Mouse (Mus musculus) gastrocnemius, postnatal 36 days (tissue): ENCODE measurements around the gene Mrpl48. TPM values are rescaled to one million over a fixed set of nuclear protein-coding genes. Genes with fewer than 3 reads are reported as not detected.

Experiments
- DNase-seq, 2 experiments: peaks; one replicate each; pipeline ENCODE4 v3.0.0; 2022
- intact Hi-C: fragments of 180-260 bp; cut with DNase I; formaldehyde crosslinking; loops from one replicate; pipeline ENCODE4 v1.15.1; 2025
- total RNA-seq, 2 experiments: library from RNA; stranded (reverse); gene quantifications; 2 replicates each; pipeline ENCODE4 v1.2.3; 2021

Mrpl48 gene
- total RNA-seq, 2 experiments from 2014 or later, result 54.6 to 60.6 TPM

GRCm38 (mm10) chr7:100539516-100539915 lies 68.6 kb downstream of the Mrpl48 start:
- DNase-seq, result no peak
- intact Hi-C loops, result loop anchor here (5.0 kb wide), 1 partner anchor 43 kb away; no protein-coding TSS in a partner anchor

DNA sequence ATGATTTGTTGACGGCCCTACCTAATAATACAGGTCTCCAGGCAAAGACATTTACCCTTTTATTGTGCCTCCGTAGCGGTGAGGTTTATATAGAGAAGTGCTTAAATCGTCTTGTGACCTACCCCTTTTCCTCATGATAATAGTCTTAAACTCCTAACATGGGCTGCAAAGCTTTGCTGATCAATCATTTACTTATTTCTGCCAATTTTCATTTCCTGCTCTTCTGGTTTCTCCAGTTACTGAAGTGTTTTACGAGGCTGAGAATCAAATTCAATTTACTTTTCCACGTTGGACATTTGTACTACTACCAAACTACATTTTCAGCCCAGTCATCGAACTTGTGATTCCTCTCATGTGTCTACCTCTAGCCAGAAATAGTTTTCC lies 70.6 kb downstream of the Mrpl48 start:
- DNase-seq, result no peak
- intact Hi-C loops, result loop anchor here (5.0 kb wide), 1 partner anchor 45 kb away; no protein-coding TSS in a partner anchor

GRCm38 (mm10) chr7:100536804-100537518 lies 71.1 kb downstream of the Mrpl48 start, which contains the start of gene Coa4:
Gene Coa4 (plus strand): TSS chr7:100537071.
- DNase-seq, result peak; percentile 76 to 77
- intact Hi-C loops, result loop anchor here (5.0 kb wide), 1 partner anchor 45 kb away; no protein-coding TSS in a partner anchor

DNA sequence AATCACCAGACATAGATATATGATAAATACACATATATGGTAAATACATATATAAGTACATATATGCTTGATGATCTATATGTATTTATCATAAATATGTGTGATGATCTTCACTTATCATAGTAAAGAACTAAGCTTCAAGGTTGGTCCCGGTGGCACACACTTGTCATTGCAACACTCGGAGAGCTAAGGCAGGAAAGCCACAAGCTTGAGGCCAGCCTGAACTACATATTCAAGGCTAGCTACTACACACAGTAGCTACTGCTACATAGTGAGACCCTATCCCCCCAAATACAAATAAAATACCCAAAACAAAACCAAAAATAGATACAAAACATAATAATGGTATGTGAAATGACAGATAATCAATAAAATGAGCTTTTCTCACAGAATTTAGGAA lies 72.3 kb downstream of the Mrpl48 start:
- no peak for DNase-seq
- intact Hi-C loops, result loop anchor here (5.0 kb wide), 1 partner anchor 46 kb away; no protein-coding TSS in a partner anchor

DNA sequence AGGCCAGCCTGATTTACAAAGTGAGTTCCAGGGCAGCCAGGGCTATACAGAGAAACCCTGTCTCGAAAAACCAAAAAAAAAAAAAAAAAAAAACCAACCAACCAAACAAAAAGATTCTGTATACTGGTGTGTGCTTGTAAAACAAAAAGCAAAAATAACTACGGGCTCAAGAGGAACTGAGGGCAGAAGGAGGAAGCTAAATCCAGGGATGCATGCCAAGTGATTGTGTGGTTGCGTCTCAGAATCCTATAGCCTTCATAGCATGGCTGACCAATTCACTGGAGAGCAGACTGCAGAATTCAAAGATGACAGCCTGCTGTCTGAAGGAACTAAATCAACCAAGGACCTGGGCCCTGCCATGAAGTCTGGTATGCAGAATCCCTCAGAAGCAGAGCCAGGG lies 73.9 kb downstream of the Mrpl48 start:
- intact Hi-C loops, result no loop called here
- no peak for DNase-seq

GRCm38 (mm10) chr7:100533503-100533902 lies 74.6 kb downstream of the Mrpl48 start:
- DNase-seq, result no peak
- intact Hi-C loops, result no loop called here

DNA sequence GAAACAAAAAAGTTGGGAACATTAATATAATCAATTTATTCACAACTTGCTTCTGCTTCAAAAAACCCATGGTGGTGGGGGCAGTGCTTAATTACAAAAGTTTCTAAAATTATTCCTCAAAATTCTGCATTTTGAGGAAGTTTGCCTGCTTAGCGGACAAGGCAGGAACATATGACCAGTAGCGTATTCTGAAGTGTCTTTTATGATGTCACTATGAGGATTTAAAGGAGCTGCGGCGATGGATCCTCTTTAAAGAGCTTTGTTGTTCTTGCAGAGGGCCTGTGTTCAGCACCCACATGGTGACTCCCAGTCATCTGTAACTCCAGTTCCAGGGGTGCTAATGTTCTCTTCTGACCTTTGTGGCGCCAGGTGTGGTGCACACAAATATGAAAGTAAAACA lies 77.3 kb downstream of the Mrpl48 start:
- no peak for DNase-seq
- intact Hi-C loops, result no loop called here

DNA sequence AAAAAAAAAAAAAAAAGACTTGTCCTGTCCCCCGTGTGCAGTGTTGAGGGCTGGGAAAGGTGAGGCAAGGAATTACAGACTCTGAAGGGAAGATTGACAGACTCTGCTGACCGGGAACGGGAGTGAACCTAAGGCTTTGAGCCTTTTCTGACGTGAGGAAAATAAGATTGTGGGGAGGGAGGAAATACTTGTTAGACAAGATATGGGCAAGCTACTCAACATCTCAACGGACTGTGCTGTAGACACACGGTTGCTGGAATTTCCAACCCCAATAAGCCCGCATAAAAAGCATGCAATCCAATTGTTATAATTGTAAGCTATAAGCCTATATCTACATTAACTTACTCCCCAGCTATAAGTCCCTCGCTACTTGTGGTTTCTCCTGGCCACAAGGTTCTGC lies 83.4 kb downstream of the Mrpl48 start:
- DNase-seq, result no peak
- intact Hi-C loops, result no loop called here

DNA sequence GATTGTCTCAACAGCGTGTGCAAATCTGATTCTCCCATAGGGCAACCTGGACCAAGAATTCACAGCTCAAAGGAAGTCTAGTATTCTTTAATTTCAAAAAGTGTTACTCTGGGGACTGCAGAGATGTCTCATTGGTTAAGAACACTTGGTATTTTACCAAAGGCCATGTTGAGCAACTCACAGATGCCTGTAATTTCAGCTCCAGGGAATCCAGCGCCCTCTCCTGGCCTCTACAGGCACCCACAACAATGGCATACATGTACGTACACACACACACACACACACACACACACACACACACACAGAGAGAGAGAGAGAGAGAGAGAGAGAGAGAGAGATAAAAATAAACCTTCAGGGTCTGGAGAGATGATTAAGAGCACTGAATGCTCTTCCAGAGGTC lies 85.9 kb downstream of the Mrpl48 start:
- no peak for DNase-seq
- intact Hi-C loops, result no loop called here

DNA sequence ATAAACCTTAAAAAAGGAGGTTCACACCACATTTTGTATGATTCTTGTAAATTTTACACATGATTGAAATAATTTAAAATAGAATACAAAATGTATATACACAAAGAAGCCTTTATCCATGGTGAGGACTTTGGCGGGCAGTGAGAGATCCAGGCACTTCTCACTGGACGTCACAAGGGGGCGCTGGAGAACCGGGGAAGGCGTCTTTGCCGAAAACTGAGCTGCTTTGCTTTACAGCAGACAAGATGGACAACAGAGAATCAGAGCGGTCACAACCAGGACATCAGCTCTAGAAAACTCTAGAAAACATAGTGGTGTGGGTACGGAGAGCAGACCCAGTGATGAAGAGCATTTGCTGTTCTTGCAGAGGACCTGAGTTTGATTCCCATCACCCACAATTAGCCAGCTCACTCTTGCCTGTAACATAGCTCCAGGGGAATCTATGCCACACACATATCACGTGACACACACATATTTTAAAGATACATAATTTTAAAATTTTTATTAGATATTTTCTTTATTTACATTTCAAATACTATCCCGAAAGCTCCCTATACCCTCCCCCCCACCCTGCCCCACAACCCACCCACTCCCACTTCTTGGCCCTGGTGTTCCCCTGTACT lies 87.3 kb downstream of the Mrpl48 start:
- peak; percentile 74 to 77 for DNase-seq
- intact Hi-C loops, result loop anchor here (2.0 kb wide), 1 partner anchor 116 kb away; no protein-coding TSS in a partner anchor

GRCm38 (mm10) chr7:100520204-100520603 lies 87.9 kb downstream of the Mrpl48 start:
- intact Hi-C loops, result loop anchor here (2.0 kb wide), 1 partner anchor 117 kb away; no protein-coding TSS in a partner anchor
- no peak for DNase-seq

DNA sequence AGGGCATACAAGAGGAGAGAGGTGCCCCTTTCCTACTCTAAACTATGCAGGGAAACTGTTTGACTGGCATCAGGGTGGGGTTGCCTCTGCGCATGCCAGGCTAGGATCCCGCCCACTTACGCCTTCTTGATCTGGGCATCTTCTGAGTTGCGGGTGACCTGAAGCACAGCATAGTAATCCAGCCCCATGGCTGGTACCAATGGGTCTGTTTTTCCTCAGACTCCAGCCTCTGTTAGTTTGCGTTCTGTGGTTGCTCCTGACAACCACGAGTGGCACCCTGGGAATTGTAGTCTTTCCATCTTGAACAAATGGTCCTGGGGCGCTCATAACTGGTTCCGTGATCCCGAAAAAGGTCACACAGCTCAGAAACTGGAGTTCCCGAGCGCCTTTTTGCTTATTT lies 93.5 kb downstream of the Mrpl48 start, which contains the start of gene Dnajb13:
Gene Dnajb13, minus strand, starts transcription at position 388 of the 400 bp plus-strand sequence.
- DNase-seq, result no peak
- intact Hi-C loops, result no loop called here

DNA sequence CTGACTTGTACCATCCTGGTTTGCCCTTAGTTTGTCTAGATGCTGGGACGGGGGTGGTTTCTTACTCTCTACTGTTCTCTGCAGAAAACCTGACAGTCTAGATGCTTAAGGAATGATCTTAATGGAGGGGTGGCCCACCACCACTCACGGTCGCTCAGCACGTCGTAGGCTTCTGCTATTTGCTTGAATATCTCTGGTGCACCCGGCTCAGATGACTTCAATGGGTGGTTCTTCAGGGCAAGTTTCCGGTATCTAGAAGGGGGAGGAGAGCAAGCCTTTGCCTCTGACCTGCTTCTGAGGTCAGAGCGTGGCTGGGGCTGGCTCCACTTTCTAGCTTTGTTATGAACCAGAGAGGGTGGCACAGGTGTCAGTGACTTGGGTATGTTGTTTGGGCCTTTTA lies 96.5 kb downstream of the Mrpl48 start:
- DNase-seq, result no peak
- intact Hi-C loops, result no loop called here

DNA sequence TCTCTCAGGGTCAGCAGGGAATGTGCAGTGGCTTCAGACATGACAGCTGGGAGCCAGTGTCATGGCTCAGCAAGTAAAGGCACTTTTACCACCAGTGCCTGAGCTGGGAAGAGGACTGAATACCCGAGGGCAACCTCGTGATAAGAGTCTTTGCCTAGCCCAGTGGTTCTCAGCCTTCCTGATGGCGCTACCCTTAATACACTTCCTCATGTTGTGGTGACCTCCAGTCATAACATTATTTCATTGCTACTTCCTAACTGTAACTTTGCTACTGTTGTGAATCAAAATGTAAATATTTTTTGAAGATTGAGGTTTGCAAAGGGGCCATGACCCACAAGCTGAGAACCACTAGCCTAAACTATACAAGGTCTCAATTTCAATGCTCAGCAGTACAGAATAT lies 99.4 kb downstream of the Mrpl48 start:
- no peak for DNase-seq
- intact Hi-C loops, result no loop called here

DNA sequence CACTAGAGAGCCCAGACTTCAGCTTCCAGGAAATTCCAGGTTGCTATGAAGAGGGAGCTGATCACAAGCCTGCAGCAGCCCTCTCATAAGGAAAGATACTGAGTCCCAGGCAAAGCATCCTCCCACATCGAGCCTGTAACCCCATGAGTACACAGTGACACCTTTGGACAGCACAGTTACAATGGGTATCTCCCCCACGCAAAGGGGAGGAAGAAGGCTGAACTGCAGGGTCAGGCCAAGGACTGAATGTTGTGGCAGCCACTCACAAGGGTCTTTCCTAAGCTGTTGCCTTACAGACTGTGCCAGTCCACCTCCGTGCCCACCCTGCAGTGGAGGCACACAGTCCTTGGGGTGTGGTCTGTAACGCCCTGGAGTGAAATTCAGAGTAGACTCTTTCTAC lies 101.6 kb downstream of the Mrpl48 start:
- intact Hi-C loops, result no loop called here
- DNase-seq, result no peak

DNA sequence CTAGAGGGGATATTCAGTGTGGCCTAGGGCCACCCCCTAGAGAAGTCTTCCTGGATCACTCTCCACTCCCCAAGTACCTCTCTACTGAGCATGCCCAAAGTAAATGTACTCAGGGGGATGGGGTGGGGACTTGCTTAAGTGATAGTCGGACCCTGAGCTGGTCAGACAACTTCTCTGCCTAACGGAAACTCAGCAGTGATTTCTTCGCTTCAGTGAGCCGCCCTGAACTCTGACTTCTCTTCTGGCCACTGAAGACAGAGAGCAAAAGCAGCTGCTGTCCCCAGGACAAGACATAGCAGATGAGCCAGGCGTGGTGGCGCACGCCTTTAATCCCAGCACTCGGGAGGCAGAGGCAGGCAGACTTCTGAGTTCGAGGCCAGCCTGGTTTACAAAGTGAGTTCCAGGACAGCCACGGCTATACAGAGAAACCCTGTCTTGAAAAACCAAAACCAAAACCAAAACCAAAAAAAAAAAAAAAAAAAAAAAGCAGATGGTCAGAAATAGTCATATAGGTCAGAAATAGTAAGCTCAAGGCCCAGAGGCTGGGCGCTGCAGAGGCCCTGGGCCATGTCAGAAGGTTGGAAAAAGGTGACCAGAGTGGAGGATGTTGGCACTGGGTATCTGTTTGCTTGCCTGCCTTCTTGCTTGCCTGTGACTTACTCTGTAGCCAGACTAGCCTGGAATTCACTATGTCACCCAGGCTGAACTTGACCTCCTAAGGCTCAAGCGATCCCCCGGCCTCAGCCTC lies 103.2 kb downstream of the Mrpl48 start:
- intact Hi-C loops, result no loop called here
- DNase-seq, result no peak

DNA sequence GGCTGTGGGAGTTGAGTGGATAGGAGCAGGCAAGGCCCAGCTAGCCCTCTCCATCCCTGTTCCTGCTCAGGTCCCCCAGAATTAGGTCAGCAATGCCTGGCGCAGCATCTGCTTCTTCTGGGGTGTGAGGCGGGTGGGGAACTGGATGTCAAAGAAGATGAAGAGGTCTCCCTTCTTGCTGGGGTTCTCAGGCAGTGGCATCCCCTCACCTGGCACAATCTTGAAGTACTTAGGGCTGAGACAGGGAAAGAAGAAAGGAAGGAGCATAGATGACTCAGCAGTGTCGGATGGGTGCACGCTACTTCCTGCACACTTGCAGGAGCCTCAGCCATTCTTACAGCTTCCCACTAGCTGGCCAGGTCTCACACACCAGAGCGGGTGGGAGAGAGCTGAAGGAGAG lies 105.0 kb downstream of the Mrpl48 start:
- intact Hi-C loops, result no loop called here
- DNase-seq, result no peak

GRCm38 (mm10) chr7:100502374-100502922 lies 105.7 kb downstream of the Mrpl48 start:
- intact Hi-C loops, result no loop called here
- no peak for DNase-seq

DNA sequence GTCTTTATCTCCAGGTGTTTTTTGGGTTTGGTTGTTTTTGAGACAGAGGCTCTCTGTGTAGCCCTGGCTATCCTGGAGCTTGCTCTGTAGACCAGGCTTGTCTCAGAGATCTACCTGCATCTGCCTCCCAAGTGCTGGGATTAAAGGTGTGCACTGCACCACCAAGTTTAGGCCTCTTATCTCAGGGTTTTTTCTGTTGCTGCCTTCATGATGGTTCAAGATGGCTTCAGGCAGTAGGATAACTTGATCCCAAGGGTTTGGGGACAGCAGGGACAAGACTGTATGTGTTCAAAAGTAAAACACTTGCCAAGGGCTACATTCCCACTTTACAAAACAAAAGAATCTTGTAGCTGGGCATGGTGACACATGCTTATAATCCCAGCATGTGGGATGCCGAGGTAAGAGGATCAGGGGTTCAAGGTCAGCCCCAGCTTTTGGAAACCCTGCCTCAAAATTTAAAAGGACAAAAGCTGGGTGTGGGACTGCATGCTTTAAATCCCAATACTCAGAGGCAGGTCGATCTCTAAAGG lies 106.2 kb downstream of the Mrpl48 start:
- intact Hi-C loops, result no loop called here
- DNase-seq, result no peak

- intact Hi-C loops, result no loop called here
- DNase-seq, result no peak
These were observed 106.9 kb downstream of the Mrpl48 start for GRCm38 (mm10) chr7:100501027-100501843.
